Mouse (Mus musculus): ENCODE measurements around the gene Psmg1. TPM values are rescaled to one million over a fixed set of nuclear protein-coding genes. Genes with fewer than 3 reads are reported as not detected.
"Not testable (repeated sequence)": the region's sequence is repeated elsewhere in the genome, so short reads cannot be mapped to it uniquely, and the experiment has no call there.

Psmg1 gene
- polyA plus RNA-seq (2017; shearing (Covaris generic)), result 10 to 100 TPM; 20.2 to 27.5 (median 25.2) TPM

- peak; percentile 77 for ATAC-seq
Measured at GRCm38 (mm10) chr16:95990462-95991121, at the start of gene Psmg1. TSS of gene Psmg1 (minus strand) at chr16:95990960.

GRCm38 (mm10) chr16:96039538-96039937 lies 48.8 kb upstream of the Psmg1 start:
- no peak for ATAC-seq

- no peak for ATAC-seq
Measured at GRCm38 (mm10) chr16:96034473-96034872, 43.7 kb upstream of the Psmg1 start.

GRCm38 (mm10) chr16:96032368-96033043 lies 41.7 kb upstream of the Psmg1 start:
- ATAC-seq, result peak; percentile 74

- ATAC-seq, result peak; percentile 39
Measured at GRCm38 (mm10) chr16:96030476-96031102, 39.8 kb upstream of the Psmg1 start.

- no peak for ATAC-seq
Measured at GRCm38 (mm10) chr16:96026256-96026655, 35.5 kb upstream of the Psmg1 start.

- ATAC-seq, result no peak
Measured at GRCm38 (mm10) chr16:96025244-96025643, 34.5 kb upstream of the Psmg1 start.

- ATAC-seq, result no peak
Measured at GRCm38 (mm10) chr16:96021045-96021444, 30.3 kb upstream of the Psmg1 start.

- not testable (repeated sequence) for ATAC-seq
Measured at GRCm38 (mm10) chr16:96009124-96009523, 18.4 kb upstream of the Psmg1 start.

- not testable (repeated sequence) for ATAC-seq
Measured at GRCm38 (mm10) chr16:96004278-96004677, 13.5 kb upstream of the Psmg1 start.

GRCm38 (mm10) chr16:95999291-95999690 lies 8.5 kb upstream of the Psmg1 start:
- peak; percentile 77 for ATAC-seq

GRCm38 (mm10) chr16:95996156-95996555 lies 5.4 kb upstream of the Psmg1 start:
- no peak for ATAC-seq

- ATAC-seq, result not testable (repeated sequence)
Measured at GRCm38 (mm10) chr16:95994576-95994975, 3.8 kb upstream of the Psmg1 start.

- no peak for ATAC-seq
Measured at GRCm38 (mm10) chr16:95992596-95992995, 1.8 kb upstream of the Psmg1 start.

GRCm38 (mm10) chr16:95991122-95991900 lies 551 bp upstream of the Psmg1 start:
- no peak for ATAC-seq

- ATAC-seq, result peak; percentile 83
Measured at GRCm38 (mm10) chr16:95984911-95985310, 5.8 kb downstream of the Psmg1 start.

GRCm38 (mm10) chr16:95983601-95984000 lies 7.2 kb downstream of the Psmg1 start:
- peak; percentile 47 for ATAC-seq

- no peak for ATAC-seq
Measured at GRCm38 (mm10) chr16:95970841-95971240, 19.9 kb downstream of the Psmg1 start.

GRCm38 (mm10) chr16:95967455-95967854 lies 23.3 kb downstream of the Psmg1 start:
- ATAC-seq, result no peak

GRCm38 (mm10) chr16:95964427-95965023 lies 26.2 kb downstream of the Psmg1 start:
- no peak for ATAC-seq

- not testable (repeated sequence) for ATAC-seq
Measured at GRCm38 (mm10) chr16:95961484-95961883, 29.3 kb downstream of the Psmg1 start.

- ATAC-seq, result not testable (repeated sequence)
Measured at GRCm38 (mm10) chr16:95960689-95961088, 30.1 kb downstream of the Psmg1 start.

Data from inflammation-experienced regulatory T-cells, adult 6 months (primary cell).